Mouse (Mus musculus): ENCODE data around the gene Zranb2.

- no peak for TF ChIP-seq POLR2A (IDR thresholded peaks at IDR 0.05; ENCODE audit: extremely low read depth, insufficient read depth, low read length)
- TF ChIP-seq CTCF (IDR thresholded peaks at IDR 0.05; ENCODE audit: low read depth, low read length) = no peak
Measured at GRCm38 (mm10) chr3:157578469-157579170, 44.7 kb downstream of the Zranb2 start.
